Mouse (Mus musculus): ENCODE measurements around the gene Arx. TPM values are rescaled to one million over a fixed set of nuclear protein-coding genes. Genes with fewer than 3 reads are reported as not detected.

Gene Arx
- total RNA-seq, 2 experiments from 2014 or later: 20.1 to 21.5 TPM

DNA sequence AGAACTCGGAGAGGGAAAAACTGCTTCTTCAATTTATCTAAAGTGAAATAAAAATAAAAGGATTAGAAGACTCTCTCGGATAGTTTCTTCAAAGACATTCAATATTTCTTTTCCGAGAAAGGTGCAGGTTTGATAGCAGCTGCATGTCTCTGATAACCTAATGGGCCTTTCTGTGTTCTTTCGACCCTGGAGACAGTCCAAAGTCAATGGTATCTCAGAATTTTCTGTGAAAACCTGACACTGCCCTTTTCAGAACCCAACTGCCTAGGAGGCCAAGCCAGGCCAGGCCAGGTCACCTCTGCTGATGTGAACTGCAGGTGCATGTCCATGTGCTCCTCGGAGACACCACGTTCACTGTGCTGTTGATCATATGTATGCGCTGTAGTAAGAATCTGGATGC is 19.5 kb downstream of the Arx start:
- intact Hi-C loops (cut with DNase I): no loop called here

DNA sequence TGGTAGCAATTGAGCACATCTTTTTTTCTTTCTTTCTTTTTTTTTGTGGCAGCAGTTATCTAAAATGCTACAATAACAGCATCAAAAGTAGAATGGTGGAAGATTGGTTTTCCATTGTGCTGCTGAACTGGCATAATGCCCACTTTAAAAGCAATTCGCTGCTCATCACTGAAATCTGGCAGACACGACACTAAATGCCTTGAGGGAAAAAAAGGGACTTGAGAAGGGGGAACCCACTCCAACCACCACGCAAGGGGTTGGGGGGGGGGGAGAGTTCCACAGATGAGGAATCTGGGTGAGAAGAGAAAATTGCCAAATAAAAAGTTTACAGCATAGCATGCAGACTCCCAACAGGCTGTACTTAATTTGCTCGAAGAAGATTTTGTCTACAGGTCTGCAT is 31.3 kb downstream of the Arx start:
- intact Hi-C loops (cut with DNase I): no loop called here
- DNase-seq (ENCODE audit: low spot score in 2 of 2): no peak

More for the DNA sequence above, 19.5 kb downstream of the Arx start:
- no peak for DNase-seq (ENCODE audit: low spot score in 2 of 2)

DNA sequence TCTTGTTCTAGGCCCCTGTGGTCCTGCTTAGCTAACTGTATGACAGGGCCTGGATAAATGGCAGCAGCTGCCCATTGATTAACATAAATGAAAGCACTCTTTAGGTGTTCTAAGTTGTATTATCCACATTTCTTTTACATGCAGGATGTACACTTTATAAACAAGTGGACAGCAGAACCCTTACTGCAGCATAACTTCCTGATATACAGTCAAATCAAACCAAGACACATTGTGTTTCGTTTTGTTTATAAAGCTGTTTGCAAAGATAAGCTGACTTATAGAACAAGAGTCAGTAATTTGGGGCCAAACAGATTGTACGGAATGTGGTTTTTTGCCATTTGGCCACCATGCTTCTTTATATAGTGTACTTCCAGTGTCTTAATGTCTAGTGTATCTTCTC is 33.7 kb downstream of the Arx start:
- no peak for DNase-seq (ENCODE audit: low spot score in 2 of 2)
- intact Hi-C loops (cut with DNase I): no loop called here

DNA sequence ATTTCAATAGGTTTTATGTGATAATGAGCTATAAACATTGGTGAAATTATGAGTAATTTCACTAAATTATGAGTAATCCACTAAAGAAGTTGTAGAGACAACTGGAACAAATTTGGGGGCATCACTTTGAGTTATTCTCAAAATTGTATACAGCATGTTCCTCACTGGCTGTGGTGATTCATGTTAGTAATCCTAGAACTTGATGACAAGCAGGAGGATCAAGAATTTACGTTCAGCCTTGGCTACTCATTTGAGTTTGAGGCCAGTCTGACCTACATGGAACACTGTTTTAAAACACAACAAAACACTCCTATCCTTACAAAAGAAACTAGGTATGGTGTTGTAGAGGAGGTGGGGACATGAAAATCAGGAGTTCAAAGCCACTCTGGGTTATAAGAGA is 35.1 kb downstream of the Arx start:
- no peak for DNase-seq (ENCODE audit: low spot score in 2 of 2)
- intact Hi-C loops (cut with DNase I): no loop called here
